Mouse (Mus musculus) liver, adult 2 months (tissue): Measurements from ENCODE around the gene Aff3.

Source experiments
- CTCF ChIP-seq: fragments of 200-500 bp; IDR thresholded peaks from 2 replicates; pipeline ENCODE4 v1.5.1; 2011; ENCODE audit warnings: low read depth, low read length, control low read depth
- POLR2A ChIP-seq: fragments of 200-500 bp; IDR thresholded peaks from 2 replicates; pipeline ENCODE4 v1.6.1; 2011; ENCODE audit warnings: low read length, control low read depth; ENCODE audit not compliant: insufficient read depth; ENCODE audit errors: extremely low read depth

DNA sequence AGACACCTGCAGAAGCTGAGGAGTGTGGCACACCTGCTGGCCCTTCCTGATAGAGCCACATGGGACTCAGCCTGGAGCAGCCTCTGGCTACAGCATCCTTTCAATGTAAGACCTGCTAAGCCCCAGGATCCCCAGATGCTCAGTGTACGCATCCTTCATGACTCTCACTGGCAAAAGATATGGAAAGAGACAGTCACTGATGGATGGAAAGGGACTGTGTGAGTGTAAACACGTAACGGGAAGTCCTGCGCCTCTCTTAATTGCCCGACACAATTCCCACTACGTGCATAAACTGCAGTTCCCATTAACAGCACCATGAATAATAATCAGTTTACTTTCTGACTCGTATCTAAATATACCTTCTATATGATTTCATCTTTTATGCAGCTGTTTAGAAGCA, 275.2 kb downstream of the Aff3 start:
- TF ChIP-seq POLR2A (no peak), CTCF (no peak)
